Mouse (Mus musculus) stomach, postnatal 0 days (tissue): ENCODE measurements around the gene Cd8b1. TPM values are rescaled to one million over a fixed set of nuclear protein-coding genes. Genes with fewer than 3 reads are reported as not detected.

Experiments
- ATAC-seq: fragments of 200-750 bp; cut with Nextera tagmentation; 2 replicates; pipeline ENCODE4 v1.8.0; 2017; ENCODE audit not compliant: low FRiP score, low TSS enrichment
- DNase-seq: peaks from one replicate; pipeline ENCODE4 v3.0.0-alpha.2; 2016; ENCODE audit warnings: low spot score
- H3K27ac ChIP-seq: fragments of 300-500 bp; sonication (generic); replicated peaks from 2 replicates; pipeline ENCODE4 v1.5.1; 2014; ENCODE audit warnings: mild to moderate bottlenecking, control low read depth
- H3K27me3 ChIP-seq: fragments of 300-500 bp; sonication (generic); 2 replicates; pipeline ENCODE4 v1.6.1; 2014; ENCODE audit warnings: low read length; ENCODE audit not compliant: control insufficient read depth, insufficient read depth
- H3K36me3 ChIP-seq: fragments of 300-500 bp; sonication (generic); 2 replicates; pipeline ENCODE4 v1.6.1; 2014; ENCODE audit warnings: low read length, mixed read lengths; ENCODE audit not compliant: control insufficient read depth, insufficient read depth
- H3K4me1 ChIP-seq: fragments of 300-500 bp; sonication (generic); replicated peaks from 2 replicates; pipeline ENCODE4 v1.6.1; 2014; ENCODE audit warnings: antibody characterized with exemption; ENCODE audit not compliant: control insufficient read depth, insufficient read depth
- H3K4me2 ChIP-seq: fragments of 300-500 bp; sonication (generic); replicated peaks from 2 replicates; pipeline ENCODE4 v1.6.1; 2014; ENCODE audit warnings: low read depth, mild to moderate bottlenecking, control low read depth, moderate library complexity
- H3K4me3 ChIP-seq: fragments of 300-500 bp; sonication (generic); 2 replicates; pipeline ENCODE4 v1.5.1; 2014; ENCODE audit warnings: low read depth, low read length, control low read depth
- H3K9ac ChIP-seq: fragments of 300-500 bp; sonication (generic); 2 replicates; pipeline ENCODE4 v1.6.1; 2014; ENCODE audit warnings: mild to moderate bottlenecking, low read length, control low read depth, mixed read lengths
- H3K9me3 ChIP-seq: fragments of 300-500 bp; sonication (generic); 2 replicates; pipeline ENCODE4 v1.6.1; 2016; ENCODE audit warnings: low read length; ENCODE audit not compliant: control insufficient read depth
- CTCF ChIP-seq: IDR thresholded peaks from 2 replicates; pipeline ENCODE4 v1.5.1; 2016; ENCODE audit warnings: antibody characterized with exemption, low read depth, mild to moderate bottlenecking, moderate library complexity
- EP300 ChIP-seq: optimal IDR thresholded peaks from 2 replicates; pipeline ENCODE3; 2016; ENCODE audit warnings: antibody characterized with exemption
- WGBS: fragments of 180-500 bp; shearing (Covaris S2); extraction: QIAGEN DNeasy Blood & Tissue Kit; methylation state at CpG from one replicate; pipeline ENCODE4 v1.1.7; 2014; 5-methylcytosine and 5-hydroxymethylcytosine counted together
- polyA plus RNA-seq: library from polyadenylated mRNA; unstranded; fragments of >200 nt; fragmentation: Nextera tagmentation; extraction: Ambion mirVana; gene quantifications from 2 replicates; pipeline ENCODE4 v1.2.1, GENCODE M21; 2015

Cd8b1 gene
- polyA plus RNA-seq, 1 experiment from 2014 or later = not detected

GRCm38 (mm10) chr6:71352201-71352600 lies 29.6 kb downstream of the Cd8b1 start:
- Histone ChIP-seq H3K9me3 (no peaks in the 10 kb centered on the region), H3K27ac (no peak overlapping the region), H3K4me1 (no peaks in the 10 kb centered on the region), H3K4me3 (no peak overlapping the region), H3K27me3 (no peaks in the 10 kb centered on the region), H3K9ac (no peak overlapping the region), H3K36me3 (no peaks in the 10 kb centered on the region), H3K4me2 (no peak overlapping the region)
- ATAC-seq (no peak), DNase-seq (no peak)
- no peak for TF ChIP-seq EP300
- no peak for TF ChIP-seq CTCF
- 94% methylated on average over 6 of the region's 6 CpGs for WGBS

DNA sequence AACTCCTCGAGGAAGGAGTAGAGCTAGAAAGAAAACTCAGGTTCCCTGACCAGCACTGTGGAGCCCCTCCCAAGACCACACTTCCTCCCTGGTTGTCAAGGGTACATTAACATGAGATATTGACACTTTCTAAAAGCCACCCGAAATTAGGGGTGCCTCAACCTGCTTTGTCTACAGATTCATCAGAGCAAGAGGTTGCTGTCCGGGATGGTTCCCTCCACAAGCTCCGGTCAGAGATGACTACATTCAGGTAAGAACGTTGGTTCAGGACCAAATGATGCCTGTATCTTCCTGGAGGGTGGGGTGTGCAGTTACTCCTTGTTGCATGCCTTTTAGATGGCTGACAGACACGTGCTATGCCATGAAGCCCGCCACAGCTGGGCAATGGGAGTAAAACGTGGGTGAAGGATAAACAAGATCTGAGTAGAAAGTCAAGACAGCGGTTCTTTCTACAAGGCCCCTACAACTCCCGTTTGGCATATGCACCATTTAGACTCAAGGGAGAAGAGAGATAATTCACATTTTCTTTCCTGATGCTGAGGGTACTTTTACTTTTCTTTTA lies 30.4 kb downstream of the Cd8b1 start:
- Histone ChIP-seq H3K4me2 (no peak overlapping the region), H3K9me3 (no peaks in the 10 kb centered on the region), H3K36me3 (no peaks in the 10 kb centered on the region), H3K9ac (no peak overlapping the region), H3K27ac (no peak overlapping the region), H3K27me3 (no peaks in the 10 kb centered on the region), H3K4me3 (no peak overlapping the region), H3K4me1 (no peaks in the 10 kb centered on the region)
- TF ChIP-seq CTCF = no peak
- no peak for TF ChIP-seq EP300
- ATAC-seq = no peak
- WGBS = 71% methylated on average over 10 of the region's 10 CpGs
- no peak for DNase-seq

DNA sequence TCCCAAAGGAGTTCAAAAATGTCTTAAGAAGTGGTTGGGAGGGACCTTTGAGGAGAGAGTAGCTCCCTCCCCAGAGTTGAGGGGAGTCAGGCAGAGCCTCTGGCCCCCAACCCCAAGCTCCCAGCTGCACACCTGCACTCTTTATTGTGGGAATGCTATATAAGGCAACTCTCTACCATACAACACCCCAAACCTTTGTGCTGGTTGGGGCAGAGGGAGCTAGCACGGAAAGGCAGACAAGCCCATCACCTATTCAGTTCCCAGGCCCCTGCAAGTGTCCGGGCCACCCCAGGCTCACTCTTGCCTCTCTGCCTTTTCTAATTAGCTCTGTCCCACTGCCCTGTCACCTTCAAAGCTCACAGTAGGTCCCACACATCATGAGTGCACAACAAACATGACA lies 31.1 kb downstream of the Cd8b1 start:
- Histone ChIP-seq H3K27me3 (no peaks in the 10 kb centered on the region), H3K9me3 (no peaks in the 10 kb centered on the region), H3K36me3 (no peaks in the 10 kb centered on the region), H3K4me3 (no peak overlapping the region), H3K4me2 (no peak overlapping the region), H3K27ac (no peak overlapping the region), H3K9ac (no peak overlapping the region), H3K4me1 (no peaks in the 10 kb centered on the region)
- 91% methylated on average over 2 of the region's 2 CpGs for WGBS
- TF ChIP-seq CTCF (no peak), EP300 (no peak)
- no peak for ATAC-seq
- DNase-seq = no peak

DNA sequence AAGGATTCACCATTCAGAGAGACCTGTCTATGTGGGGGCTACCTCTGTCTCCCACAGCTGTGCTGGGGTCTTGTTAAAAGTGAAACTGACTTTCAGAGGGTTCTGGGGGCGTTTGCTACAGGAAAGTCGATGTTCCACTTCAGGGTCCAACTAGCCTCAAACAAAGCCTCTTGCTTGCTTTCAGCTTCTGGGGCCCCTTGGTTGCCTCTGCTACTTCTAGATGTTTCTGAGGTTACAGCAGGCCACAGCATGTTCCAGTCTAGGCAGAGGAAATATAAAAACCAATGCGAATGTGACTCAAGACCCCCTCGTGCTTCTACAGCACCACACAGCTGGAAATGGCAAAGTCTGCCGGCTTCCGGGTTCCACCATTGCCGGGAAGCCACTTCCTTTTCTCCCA lies 34.9 kb downstream of the Cd8b1 start:
- Histone ChIP-seq H3K27ac (no peak overlapping the region), H3K9me3 (no peaks in the 10 kb centered on the region), H3K4me1 (no peaks in the 10 kb centered on the region), H3K27me3 (no peaks in the 10 kb centered on the region), H3K4me2 (no peak overlapping the region), H3K9ac (no peak overlapping the region), H3K4me3 (no peak overlapping the region), H3K36me3 (no peaks in the 10 kb centered on the region)
- DNase-seq (no peak), ATAC-seq (no peak)
- WGBS = 86% methylated on average over 7 of the region's 7 CpGs
- TF ChIP-seq CTCF (no peak), EP300 (no peak)

- Histone ChIP-seq H3K9ac (no peak overlapping the region), H3K27ac (no peak overlapping the region), H3K27me3 (no peaks in the 10 kb centered on the region), H3K9me3 (no peaks in the 10 kb centered on the region), H3K36me3 (no peaks in the 10 kb centered on the region), H3K4me1 (no peaks in the 10 kb centered on the region), H3K4me2 (no peak overlapping the region), H3K4me3 (no peak overlapping the region)
- 70% methylated on average over 4 of the region's 4 CpGs for WGBS
- no peak for ATAC-seq
- no peak for DNase-seq
- TF ChIP-seq EP300 (no peak), CTCF (no peak)
Observed at GRCm38 (mm10) chr6:71360221-71360620, 37.6 kb downstream of the Cd8b1 start.

DNA sequence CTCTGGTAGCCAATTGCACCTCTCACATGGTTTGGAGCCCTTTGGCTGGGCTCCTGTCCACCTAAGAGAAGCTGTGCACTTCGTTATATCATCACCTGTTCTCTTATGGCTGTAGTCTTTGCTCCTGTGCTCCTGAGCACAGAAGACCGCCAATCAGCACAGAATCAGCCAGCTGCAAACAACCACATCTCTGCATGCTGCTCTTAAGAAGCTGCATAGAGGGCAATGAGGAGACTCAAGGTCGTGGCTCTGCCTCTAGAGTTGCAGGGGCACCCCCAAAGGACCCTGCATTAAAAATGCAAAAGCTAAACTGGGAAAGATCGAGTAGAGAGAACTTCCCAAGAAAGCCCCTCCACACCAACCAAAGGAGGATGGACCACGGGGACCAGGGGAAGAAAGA lies 38.2 kb downstream of the Cd8b1 start:
- H3K36me3 ChIP-seq = no peaks in the 10 kb centered on the region
- H3K27me3 ChIP-seq = no peaks in the 10 kb centered on the region
- H3K4me2 ChIP-seq = no peak overlapping the region
- H3K27ac ChIP-seq = no peak overlapping the region
- TF ChIP-seq EP300 = no peak
- TF ChIP-seq CTCF = no peak
- no peaks in the 10 kb centered on the region for H3K4me1 ChIP-seq
- no peaks in the 10 kb centered on the region for H3K9me3 ChIP-seq
- H3K4me3 ChIP-seq = no peak overlapping the region
- ATAC-seq (no peak), DNase-seq (no peak)
- WGBS = 73% methylated on average over 5 of the region's 5 CpGs
- no peak overlapping the region for H3K9ac ChIP-seq
